Mouse (Mus musculus) small intestine, adult 2 months (tissue): ENCODE results near the gene H2al1m. TPM values are rescaled to one million over a fixed set of nuclear protein-coding genes. Genes with fewer than 3 reads are reported as not detected.

Experiments used
- H3K27ac ChIP-seq: fragments of 200-500 bp; 2 replicates; pipeline ENCODE4 v1.5.1; 2012; ENCODE audit warnings: low read depth, low read length, control low read depth, inconsistent platforms; ENCODE audit not compliant: insufficient read depth
- H3K27me3 ChIP-seq: fragments of 200-500 bp; 2 replicates; pipeline ENCODE4 v1.6.1; 2012; ENCODE audit warnings: mild to moderate bottlenecking, moderate library complexity, low read length, inconsistent platforms; ENCODE audit not compliant: control insufficient read depth, insufficient read depth
- H3K36me3 ChIP-seq: fragments of 200-500 bp; 2 replicates; pipeline ENCODE4 v1.6.1; 2012; ENCODE audit warnings: mild to moderate bottlenecking, low read length, control low read depth, inconsistent platforms; ENCODE audit not compliant: control insufficient read depth, insufficient read depth
- H3K4me1 ChIP-seq: fragments of 200-500 bp; 2 replicates; pipeline ENCODE4 v1.6.1; 2012; ENCODE audit warnings: low read length, inconsistent platforms, mixed read lengths; ENCODE audit not compliant: control insufficient read depth, insufficient read depth, insufficient read length
- H3K4me3 ChIP-seq: fragments of 200-500 bp; 2 replicates; pipeline ENCODE4 v1.5.1; 2012; ENCODE audit warnings: low read depth, mild to moderate bottlenecking, control low read depth, inconsistent platforms, low read length, moderate library complexity
- CTCF ChIP-seq: fragments of 200-500 bp; IDR thresholded peaks from 2 replicates; pipeline ENCODE4 v1.5.1; 2012; ENCODE audit warnings: low read depth, mild to moderate bottlenecking, control low read depth, inconsistent platforms, low read length, moderate library complexity, mixed read lengths; ENCODE audit not compliant: insufficient replicate concordance, insufficient read length; ENCODE audit errors: extremely low read depth
- POLR2A ChIP-seq: fragments of 200-500 bp; IDR thresholded peaks from 2 replicates; pipeline ENCODE4 v1.6.1; 2012; ENCODE audit warnings: low read depth, mild to moderate bottlenecking, control low read depth, inconsistent platforms, low read length, moderate library complexity
- WGBS: fragments of 180-500 bp; shearing (Covaris S2); methylation state at CpG from one replicate; pipeline ENCODE4 v1.1.7; 2018; 5-methylcytosine and 5-hydroxymethylcytosine counted together
- polyA plus RNA-seq: library from polyadenylated mRNA; depleted of rRNA; stranded (reverse); fragments of >200 nt; gene quantifications from 2 replicates; pipeline ENCODE4 v1.2.3, GENCODE M21; 2012

H2al1m gene
- polyA plus RNA-seq, 1 experiment = 2.2 TPM

DNA sequence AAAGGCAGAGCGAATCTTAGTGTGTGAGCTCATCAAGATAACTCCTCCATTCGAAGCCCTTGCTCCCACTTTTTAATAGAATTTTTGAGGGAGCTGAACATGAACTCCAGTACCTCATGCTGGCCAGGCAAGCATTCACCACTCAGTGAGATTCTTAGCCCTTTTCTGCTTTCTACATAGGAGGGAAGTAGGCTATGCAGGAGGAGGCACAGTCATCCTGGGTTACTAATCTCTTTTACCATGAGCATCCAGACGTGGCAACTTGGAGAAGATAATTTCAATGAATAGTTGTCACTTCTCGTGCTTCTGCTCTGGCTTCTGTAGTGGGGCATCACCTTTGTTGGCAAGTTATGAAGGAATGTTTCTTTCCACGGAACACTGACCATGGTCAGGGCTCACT is 26.8 kb upstream of the H2al1m start, which contains the start of gene Gm14862:
TSS of gene Gm14862 (minus strand) at position 134 of the 400 bp plus-strand sequence.
- TF ChIP-seq POLR2A (no peak), CTCF (no peak)
- H3K27me3 ChIP-seq = no peaks in the 10 kb centered on the region
- 81% methylated on average over 5 of the region's 5 CpGs for WGBS
- H3K36me3 ChIP-seq = no peaks in the 10 kb centered on the region
- H3K27ac ChIP-seq = no peak within 1 kb of the TSS
- H3K4me3 ChIP-seq = no peak within 1 kb of the TSS
- no peaks in the 10 kb centered on the region for H3K4me1 ChIP-seq

DNA sequence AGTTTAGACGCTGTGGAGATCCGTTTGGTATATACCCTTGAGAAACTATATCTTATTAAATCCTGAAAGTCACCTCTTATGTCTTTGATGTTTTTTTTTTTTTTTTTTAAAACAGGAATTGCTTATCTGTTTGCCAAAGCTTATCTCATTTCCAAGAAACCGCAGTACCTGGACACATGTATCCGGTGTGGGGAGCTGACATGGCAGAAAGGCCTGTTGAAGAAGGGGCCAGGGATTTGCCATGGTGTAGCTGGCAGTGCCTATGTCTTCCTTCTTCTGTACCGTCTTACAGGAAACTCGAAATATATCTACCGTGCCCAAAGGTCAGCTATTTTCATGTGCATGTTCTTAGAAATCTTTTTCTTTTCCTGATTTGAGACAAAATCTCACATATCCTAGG is 25.7 kb upstream of the H2al1m start:
- H3K36me3 ChIP-seq = no peaks in the 10 kb centered on the region
- no peaks in the 10 kb centered on the region for H3K4me1 ChIP-seq
- WGBS = 46% methylated on average over 7 of the region's 7 CpGs
- H3K27ac ChIP-seq = no peak overlapping the region
- H3K4me3 ChIP-seq = no peak overlapping the region
- TF ChIP-seq POLR2A (no peak), CTCF (no peak)
- no peaks in the 10 kb centered on the region for H3K27me3 ChIP-seq

DNA sequence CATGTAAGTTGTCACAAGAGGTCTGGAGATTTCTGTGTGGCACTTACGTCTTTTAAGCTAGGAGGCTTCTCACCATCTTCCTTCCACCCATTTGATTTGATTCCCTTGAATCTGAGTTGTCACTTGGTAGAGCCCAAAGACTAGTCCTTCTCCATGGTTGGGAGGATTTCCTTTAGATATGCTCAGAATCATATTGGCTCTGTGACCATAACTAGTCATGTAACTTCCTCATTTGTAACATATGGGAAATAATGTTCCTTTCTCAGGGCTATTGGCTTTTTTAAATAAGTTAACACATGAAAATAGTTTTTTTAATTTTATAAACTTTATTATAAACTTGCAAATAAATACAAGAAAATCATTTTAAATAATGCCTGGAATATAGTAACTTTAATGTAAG is 24.3 kb upstream of the H2al1m start:
- no peaks in the 10 kb centered on the region for H3K36me3 ChIP-seq
- no peaks in the 10 kb centered on the region for H3K4me1 ChIP-seq
- no peaks in the 10 kb centered on the region for H3K27me3 ChIP-seq
- TF ChIP-seq POLR2A (no peak), CTCF (no peak)
- H3K4me3 ChIP-seq = no peak overlapping the region
- H3K27ac ChIP-seq = no peak overlapping the region
- WGBS = 87% methylated on average over 1 of the region's 1 CpGs

DNA sequence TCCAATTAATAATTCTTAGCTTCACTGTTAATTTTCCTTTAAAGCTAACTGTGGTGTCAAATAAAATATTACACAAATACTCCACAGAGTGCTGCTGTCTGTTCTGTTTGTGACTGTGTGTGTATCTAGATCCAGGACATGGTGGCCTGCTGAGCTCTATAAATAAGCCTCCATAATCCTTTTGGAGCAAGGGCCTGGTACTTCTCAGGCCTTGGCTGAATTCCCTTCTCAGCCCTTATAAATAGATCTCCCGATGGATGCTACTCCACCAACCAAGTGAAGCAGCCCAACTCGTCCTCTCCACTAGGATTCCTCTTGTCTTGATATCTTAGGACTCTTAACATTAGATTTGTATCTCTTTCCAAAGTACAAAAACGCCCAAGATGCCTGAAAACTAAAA is 12.5 kb upstream of the H2al1m start:
- Histone ChIP-seq H3K4me3 (no peak overlapping the region), H3K27ac (0 out of 2 replicates have a peak overlapping the region, but pooled peaks have one; percentile 81), H3K27me3 (no peaks in the 10 kb centered on the region), H3K36me3 (no peaks in the 10 kb centered on the region), H3K4me1 (0 out of 2 replicates have a peak, but pooled peaks cover 5% of the 10 kb centered on the region)
- 54% methylated on average over 3 of the region's 3 CpGs for whole genome bisulfite sequencing
- TF ChIP-seq CTCF (no peak), POLR2A (no peak)

DNA sequence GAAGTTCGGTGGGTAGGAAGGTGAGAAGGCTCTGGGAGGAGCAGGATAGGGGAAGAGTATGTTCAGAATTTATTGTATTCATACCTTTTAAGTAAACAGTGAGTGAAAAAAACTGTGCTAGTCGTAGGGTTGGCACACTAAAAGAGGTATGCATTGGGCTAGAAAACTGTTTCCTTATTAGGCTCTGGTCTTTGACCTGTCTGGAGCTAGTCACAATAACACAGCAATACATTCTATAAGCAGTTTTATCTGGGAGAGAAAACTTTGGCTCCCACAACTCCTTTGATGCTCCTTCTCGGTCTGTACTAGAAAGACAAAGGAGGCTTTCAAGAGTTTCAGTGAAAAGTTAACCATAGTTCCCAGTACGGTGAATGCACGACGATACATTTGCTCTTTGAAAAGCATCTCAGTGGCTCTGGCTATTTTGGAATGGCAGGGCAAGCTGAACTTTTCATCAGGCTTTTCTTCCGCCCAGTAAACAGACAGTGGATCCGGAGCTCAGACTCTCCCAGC is 11.6 kb upstream of the H2al1m start:
- Histone ChIP-seq H3K4me3 (peak overlapping the region; percentile 91), H3K27me3 (no peaks in the 10 kb centered on the region), H3K4me1 (0 out of 2 replicates have a peak, but pooled peaks cover 5% of the 10 kb centered on the region), H3K27ac (peak overlapping the region; percentile 81), H3K36me3 (no peaks in the 10 kb centered on the region)
- TF ChIP-seq POLR2A (no peak), CTCF (no peak)
- 15% methylated on average over 8 of the region's 8 CpGs for WGBS

DNA sequence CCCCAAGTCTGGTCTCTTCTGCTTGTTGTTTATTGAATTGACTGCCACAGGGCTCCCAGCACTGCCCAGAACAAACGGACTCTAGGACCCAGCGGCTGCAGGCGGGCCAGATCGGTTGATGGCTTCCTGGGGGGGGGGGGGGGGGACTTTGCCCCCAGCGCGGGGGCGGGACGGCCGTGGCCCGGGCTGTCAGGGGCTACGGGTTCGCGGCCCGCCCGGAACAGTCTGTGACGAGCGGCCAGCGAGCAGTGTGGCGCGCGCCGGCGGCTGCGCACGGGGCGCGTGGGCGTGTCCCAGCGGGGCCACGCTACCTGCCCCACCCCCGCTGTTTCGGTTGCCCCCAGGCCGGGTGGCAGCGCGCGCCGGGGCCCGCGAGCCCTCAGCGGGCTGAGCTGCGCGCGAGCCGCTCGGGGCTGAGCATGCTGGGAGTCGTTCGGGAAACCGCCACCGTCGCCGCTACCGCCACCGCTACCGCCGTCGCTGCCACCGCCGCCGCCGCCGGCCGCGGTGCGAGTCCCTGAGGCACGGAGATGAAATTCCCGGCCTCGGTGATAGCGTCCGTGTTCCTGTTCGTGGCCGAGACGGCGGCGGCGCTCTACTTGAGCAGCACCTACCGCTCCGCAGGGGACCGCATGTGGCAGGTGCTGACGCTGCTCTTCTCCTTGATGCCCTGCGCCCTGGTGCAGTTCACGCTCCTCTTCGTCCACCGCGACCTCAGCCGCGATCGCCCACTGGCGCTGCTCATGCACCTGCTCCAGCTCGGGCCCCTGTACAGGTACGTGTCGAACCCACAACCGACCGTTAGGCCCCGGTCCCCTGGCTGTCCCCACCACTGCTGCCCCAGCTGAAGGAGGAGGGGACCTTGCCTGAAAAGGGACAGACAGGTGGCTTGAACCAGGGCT is 10.9 kb upstream of the H2al1m start, which contains the start of gene Xk:
TSS of gene Xk (plus strand) at position 297 of the 902 bp plus-strand sequence.
- TF ChIP-seq CTCF = no peak
- no peak for TF ChIP-seq POLR2A
- WGBS = 10% methylated on average over 71 of the region's 94 CpGs
- no peaks in the 10 kb centered on the region for H3K36me3 ChIP-seq
- no peaks in the 10 kb centered on the region for H3K27me3 ChIP-seq
- H3K4me1 ChIP-seq = 0 out of 2 replicates have a peak, but pooled peaks cover 5% of the 10 kb centered on the region
- peak within 1 kb of the TSS; percentile 81 for H3K27ac ChIP-seq
- H3K4me3 ChIP-seq = peak within 1 kb of the TSS; percentile 91
